Mouse (Mus musculus): Measurements from ENCODE around the gene Basp1. TPM values are rescaled to one million over a fixed set of nuclear protein-coding genes. Genes with fewer than 3 reads are reported as not detected.

Basp1 gene
- total and polyA plus RNA-seq, 3 experiments, result 1.8 to 2.4 (median 1.9) TPM

- TF ChIP-seq EP300 (IDR thresholded peaks at IDR 0.05; ENCODE audit: insufficient read depth, low read depth, low read length) (no peak), POLR2A (IDR thresholded peaks at IDR 0.05; ENCODE audit: insufficient read depth, low read depth, low read length) (no peak), CTCF (IDR thresholded peaks at IDR 0.05) (no peak)
- WGBS, result 42% methylated on average over 14 of the region's 14 CpGs
These were observed 54.9 kb downstream of the Basp1 start for GRCm38 (mm10) chr15:25358680-25359097.

GRCm38 (mm10) chr15:25355339-25355738 lies 58.2 kb downstream of the Basp1 start:
- Histone ChIP-seq H3K27me3 (ENCODE audit: control insufficient read depth, insufficient read depth, low read length) (0 out of 2 replicates have a peak, but pooled peaks cover 2% of the 10 kb centered on the region), H3K9ac (ENCODE audit: low read depth, low read length) (no peak overlapping the region), H3K4me3 (no peak overlapping the region), H3K27ac (no peak overlapping the region), H3K36me3 (ENCODE audit: control insufficient read depth, insufficient read depth, low read length) (no peaks in the 10 kb centered on the region), H3K79me2 (replicated peaks; ENCODE audit: control insufficient read depth, insufficient read depth, low read length) (no peaks in the 10 kb centered on the region), H3K4me1 (ENCODE audit: control insufficient read depth, insufficient read depth, low read length) (no peaks in the 10 kb centered on the region)
- 62% methylated on average over 5 of the region's 5 CpGs for whole genome bisulfite sequencing
- DNase-seq, result no peak
- intact Hi-C loops (cut with DNase I), result no loop called here
- TF ChIP-seq CTCF (IDR thresholded peaks at IDR 0.05) (no peak), POLR2A (IDR thresholded peaks at IDR 0.05; ENCODE audit: insufficient read depth, low read depth, low read length) (no peak), EP300 (IDR thresholded peaks at IDR 0.05; ENCODE audit: insufficient read depth, low read depth, low read length) (no peak)

More at GRCm38 (mm10) chr15:25358680-25359097, 54.9 kb downstream of the Basp1 start:
- H3K4me1 ChIP-seq (ENCODE audit: control insufficient read depth, insufficient read depth, low read length), result no peaks in the 10 kb centered on the region
- intact Hi-C loops (cut with DNase I), result no loop called here
- H3K9ac ChIP-seq (ENCODE audit: low read depth, low read length), result no peak overlapping the region
- H3K4me3 ChIP-seq, result no peak overlapping the region
- H3K27me3 ChIP-seq (ENCODE audit: control insufficient read depth, insufficient read depth, low read length), result 0 out of 2 replicates have a peak, but pooled peaks cover 2% of the 10 kb centered on the region
- H3K27ac ChIP-seq, result no peak overlapping the region
- no peak for DNase-seq
- H3K79me2 ChIP-seq (replicated peaks; ENCODE audit: control insufficient read depth, insufficient read depth, low read length), result no peaks in the 10 kb centered on the region
- H3K36me3 ChIP-seq (ENCODE audit: control insufficient read depth, insufficient read depth, low read length), result no peaks in the 10 kb centered on the region

GRCm38 (mm10) chr15:25354738-25355137 lies 58.8 kb downstream of the Basp1 start:
- Histone ChIP-seq H3K36me3 (ENCODE audit: control insufficient read depth, insufficient read depth, low read length) (no peaks in the 10 kb centered on the region), H3K27me3 (ENCODE audit: control insufficient read depth, insufficient read depth, low read length) (no peaks in the 10 kb centered on the region), H3K79me2 (replicated peaks; ENCODE audit: control insufficient read depth, insufficient read depth, low read length) (no peaks in the 10 kb centered on the region), H3K4me1 (ENCODE audit: control insufficient read depth, insufficient read depth, low read length) (no peaks in the 10 kb centered on the region), H3K9ac (ENCODE audit: low read depth, low read length) (no peak overlapping the region), H3K4me3 (no peak overlapping the region), H3K27ac (no peak overlapping the region)
- 66% methylated on average over 6 of the region's 6 CpGs for WGBS
- DNase-seq, result no peak
- intact Hi-C loops (cut with DNase I), result no loop called here
- TF ChIP-seq POLR2A (IDR thresholded peaks at IDR 0.05; ENCODE audit: insufficient read depth, low read depth, low read length), result no peak
- no peak for TF ChIP-seq EP300 (IDR thresholded peaks at IDR 0.05; ENCODE audit: insufficient read depth, low read depth, low read length)
- TF ChIP-seq CTCF (IDR thresholded peaks at IDR 0.05), result no peak

- H3K36me3 ChIP-seq (ENCODE audit: control insufficient read depth, insufficient read depth, low read length), result no peaks in the 10 kb centered on the region
- no peaks in the 10 kb centered on the region for H3K4me1 ChIP-seq (ENCODE audit: control insufficient read depth, insufficient read depth, low read length)
- no peaks in the 10 kb centered on the region for H3K27me3 ChIP-seq (ENCODE audit: control insufficient read depth, insufficient read depth, low read length)
- intact Hi-C loops (cut with DNase I), result no loop called here
- no peak for DNase-seq
- H3K9ac ChIP-seq (ENCODE audit: low read depth, low read length), result no peak overlapping the region
- no peak overlapping the region for H3K27ac ChIP-seq
- WGBS, result 65% methylated on average over 6 of the region's 6 CpGs
- no peak overlapping the region for H3K4me3 ChIP-seq
- no peaks in the 10 kb centered on the region for H3K79me2 ChIP-seq (replicated peaks; ENCODE audit: control insufficient read depth, insufficient read depth, low read length)
- TF ChIP-seq EP300 (IDR thresholded peaks at IDR 0.05; ENCODE audit: insufficient read depth, low read depth, low read length), result no peak
- TF ChIP-seq CTCF (IDR thresholded peaks at IDR 0.05), result no peak
- no peak for TF ChIP-seq POLR2A (IDR thresholded peaks at IDR 0.05; ENCODE audit: insufficient read depth, low read depth, low read length)
These were observed 60.1 kb downstream of the Basp1 start for GRCm38 (mm10) chr15:25353498-25353897.

GRCm38 (mm10) chr15:25343263-25343662 lies 70.3 kb downstream of the Basp1 start:
- Histone ChIP-seq H3K4me1 (ENCODE audit: control insufficient read depth, insufficient read depth, low read length) (no peaks in the 10 kb centered on the region), H3K36me3 (ENCODE audit: control insufficient read depth, insufficient read depth, low read length) (no peaks in the 10 kb centered on the region), H3K79me2 (replicated peaks; ENCODE audit: control insufficient read depth, insufficient read depth, low read length) (no peaks in the 10 kb centered on the region), H3K9ac (ENCODE audit: low read depth, low read length) (no peak overlapping the region), H3K27me3 (ENCODE audit: control insufficient read depth, insufficient read depth, low read length) (no peaks in the 10 kb centered on the region), H3K27ac (no peak overlapping the region), H3K4me3 (no peak overlapping the region)
- no peak for DNase-seq
- TF ChIP-seq POLR2A (IDR thresholded peaks at IDR 0.05; ENCODE audit: insufficient read depth, low read depth, low read length) (no peak), CTCF (IDR thresholded peaks at IDR 0.05) (no peak), EP300 (IDR thresholded peaks at IDR 0.05; ENCODE audit: insufficient read depth, low read depth, low read length) (no peak)
- intact Hi-C loops (cut with DNase I), result no loop called here
- WGBS, result 75% methylated on average over 6 of the region's 6 CpGs

GRCm38 (mm10) chr15:25335277-25335676 lies 78.3 kb downstream of the Basp1 start:
- no peak overlapping the region for H3K4me3 ChIP-seq
- no peaks in the 10 kb centered on the region for H3K36me3 ChIP-seq (ENCODE audit: control insufficient read depth, insufficient read depth, low read length)
- intact Hi-C loops (cut with DNase I), result no loop called here
- TF ChIP-seq EP300 (IDR thresholded peaks at IDR 0.05; ENCODE audit: insufficient read depth, low read depth, low read length) (no peak), CTCF (IDR thresholded peaks at IDR 0.05) (no peak), POLR2A (IDR thresholded peaks at IDR 0.05; ENCODE audit: insufficient read depth, low read depth, low read length) (no peak)
- no peak for DNase-seq
- H3K9ac ChIP-seq (ENCODE audit: low read depth, low read length), result no peak overlapping the region
- H3K4me1 ChIP-seq (ENCODE audit: control insufficient read depth, insufficient read depth, low read length), result no peaks in the 10 kb centered on the region
- H3K27me3 ChIP-seq (ENCODE audit: control insufficient read depth, insufficient read depth, low read length), result no peaks in the 10 kb centered on the region
- 85% methylated on average over 11 of the region's 11 CpGs for WGBS
- no peak overlapping the region for H3K27ac ChIP-seq
- no peaks in the 10 kb centered on the region for H3K79me2 ChIP-seq (replicated peaks; ENCODE audit: control insufficient read depth, insufficient read depth, low read length)
